ENCODE assay signal across 17 mouse cellular contexts in genomic region chr14:28955181-28955580, GRCm38 (mm10).
A peak's percentile ranks its signal among the peaks of the same experiment; 100 is the strongest.
DNase-seq lines count a peak whose midpoint lies in the region; ATAC-seq and TF ChIP-seq lines count a peak whose summit lies in the region.
"Had no signal": no experiment of that assay in that cellular context is flagged by ENCODE, and none has a peak within 500 bp of the region (broad histone marks: within the 10 kb centered on the region; RNA-seq: fewer than 3 reads in every experiment).

No protein-coding gene starts in this region.

- no peak for TF ChIP-seq POLR2A in brain, embryonic 14.5 days (IDR thresholded peaks at IDR 0.05; ENCODE audit: borderline replicate concordance, extremely low read depth, insufficient read depth, insufficient read length, poor library complexity, severe bottlenecking)

- H3K4me3 ChIP-seq in forebrain, embryonic 11.5 days (ENCODE audit: low read depth, low read length): no peak overlapping the region
- H3K4me3 ChIP-seq in midbrain, embryonic 13.5 days (replicated peaks): no peak overlapping the region
- H3K4me3 ChIP-seq: kidney, embryonic 15.5 days; liver, embryonic 12.5 days; megakaryocyte, embryonic 14.5 days had no signal

- 0 out of 2 replicates have a peak, but pooled peaks have one; percentile 45 for ATAC-seq in forebrain, embryonic 11.5 days (replicated peaks; ENCODE audit: low FRiP score)
- ATAC-seq in midbrain, embryonic 13.5 days: peak; percentile 46; the same call in 1 of the 2 replicates
- ATAC-seq: liver, embryonic 12.5 days had no signal

- H3K27me3 ChIP-seq in forebrain, embryonic 11.5 days (ENCODE audit: control insufficient read depth, insufficient read depth, low read length): no peaks in the 10 kb centered on the region; the same call in 1 of the 2 replicates
- no peaks in the 10 kb centered on the region for H3K27me3 ChIP-seq in midbrain, embryonic 13.5 days
- H3K27me3 ChIP-seq: liver, embryonic 12.5 days; megakaryocyte, embryonic 14.5 days had no signal

- 0% methylated on average over 3 of the region's 3 CpGs for WGBS in forebrain, embryonic 11.5 days
- WGBS in midbrain, embryonic 13.5 days: 4% methylated on average over 3 of the region's 3 CpGs

- no peak overlapping the region for H3K27ac ChIP-seq in forebrain, embryonic 11.5 days (ENCODE audit: low read depth, low read length)
- peak overlapping the region; percentile 75 for H3K27ac ChIP-seq in midbrain, embryonic 13.5 days
- H3K27ac ChIP-seq: kidney, embryonic 15.5 days; liver, embryonic 12.5 days; stomach, postnatal 0 days had no signal

- peak; percentile 80 for DNase-seq in heart, adult 11 months
- no peak for DNase-seq in heart, postnatal 25 days (ENCODE audit: low spot score)
- DNase-seq in brain, embryonic 14.5 days (ENCODE audit: low read depth): peak; percentile 69
- DNase-seq in forebrain, embryonic 11.5 days (ENCODE audit: low spot score): no peak
- DNase-seq in gastrocnemius, postnatal 25 days: no peak
- no peak for DNase-seq in thymus, postnatal 0 days (ENCODE audit: low spot score)
- DNase-seq in thymus, postnatal 10 days (ENCODE audit: low spot score in 2 of 2): no peak
- DNase-seq: adrenal gland, postnatal 25 days; B cell, adult 2 months; gastrocnemius, postnatal 36 days; layer of hippocampus, adult 9-11 months had no signal

- H3K36me3 ChIP-seq in forebrain, embryonic 11.5 days (ENCODE audit: control insufficient read depth, insufficient read depth, low read length): no peaks in the 10 kb centered on the region
- no peaks in the 10 kb centered on the region for H3K36me3 ChIP-seq in midbrain, embryonic 13.5 days
- H3K36me3 ChIP-seq: G1E; kidney, embryonic 15.5 days; liver, embryonic 12.5 days had no signal

- intact Hi-C loops in heart, postnatal 25 days (cut with DNase I): no loop called here

- H3K9ac ChIP-seq in forebrain, embryonic 11.5 days (ENCODE audit: low read length): no peak overlapping the region
- H3K9ac ChIP-seq in midbrain, embryonic 13.5 days (replicated peaks): no peak overlapping the region
- H3K9ac ChIP-seq: kidney, embryonic 15.5 days; liver, embryonic 12.5 days had no signal

- H3K4me1 ChIP-seq in forebrain, embryonic 11.5 days (replicated peaks; ENCODE audit: control insufficient read depth, insufficient read depth, low read length): peaks cover 21% of the 10 kb centered on the region; the same call in 1 of the 2 replicates
- peaks cover 58% of the 10 kb centered on the region for H3K4me1 ChIP-seq in midbrain, embryonic 13.5 days (replicated peaks)
- H3K4me1 ChIP-seq: liver, embryonic 12.5 days; megakaryocyte, embryonic 14.5 days had no signal

- H3K9me3 ChIP-seq in forebrain, embryonic 11.5 days (ENCODE audit: control insufficient read depth, low read length): no peaks in the 10 kb centered on the region
- no peaks in the 10 kb centered on the region for H3K9me3 ChIP-seq in midbrain, embryonic 13.5 days
- H3K9me3 ChIP-seq: kidney, embryonic 15.5 days; liver, embryonic 12.5 days had no signal

- TF ChIP-seq CTCF in brain, embryonic 14.5 days (IDR thresholded peaks at IDR 0.05; ENCODE audit: borderline replicate concordance, extremely low read depth, insufficient read depth, insufficient read length): no peak

- no peak overlapping the region for H3K4me2 ChIP-seq in forebrain, embryonic 11.5 days (ENCODE audit: low read depth, low read length, severe bottlenecking)
- H3K4me2 ChIP-seq in midbrain, embryonic 13.5 days (replicated peaks): no peak overlapping the region
- H3K4me2 ChIP-seq: kidney, embryonic 15.5 days; liver, embryonic 12.5 days had no signal

Comparison
In these comparisons a context has a peak if more than half of its experiments do, and no peak if none do; other contexts are left out.
1. DNase-seq: peak in heart, adult 11 months (single experiment) and brain, embryonic 14.5 days (single experiment); none in heart, postnatal 25 days (single experiment), forebrain, embryonic 11.5 days (single experiment), gastrocnemius, postnatal 25 days (single experiment), thymus, postnatal 0 days (single experiment) and thymus, postnatal 10 days (0 of 2).